Mouse (Mus musculus) WW6 (cell line): ENCODE measurements around the gene Gm29666.
A peak's percentile ranks its signal among the peaks of the same experiment; 100 is the strongest.
"Not testable (repeated sequence)": the region's sequence is repeated elsewhere in the genome, so short reads cannot be mapped to it uniquely, and the experiment has no call there.

Source experiments
- DNase-seq: peaks from one replicate; pipeline ENCODE4 v3.0.0-alpha.2; 2013; ENCODE audit warnings: low read depth, low spot score

Gm29666 gene

GRCm38 (mm10) chr15:84913201-84913600 is 6.6 kb downstream of the Gm29666 start:
- no peak for DNase-seq

GRCm38 (mm10) chr15:84903843-84904385 is 15.9 kb downstream of the Gm29666 start:
- DNase-seq = no peak

- no peak for DNase-seq
These were observed 21.8 kb downstream of the Gm29666 start for GRCm38 (mm10) chr15:84898077-84898476.

- DNase-seq = no peak
These were observed 23.2 kb downstream of the Gm29666 start for GRCm38 (mm10) chr15:84896664-84897063.

GRCm38 (mm10) chr15:84896216-84896615 is 23.6 kb downstream of the Gm29666 start:
- DNase-seq = not testable (repeated sequence)

GRCm38 (mm10) chr15:84891658-84892057 is 28.2 kb downstream of the Gm29666 start:
- peak; percentile 45 for DNase-seq

GRCm38 (mm10) chr15:84891246-84891645 is 28.6 kb downstream of the Gm29666 start:
- DNase-seq = no peak

GRCm38 (mm10) chr15:84888066-84888465 is 31.8 kb downstream of the Gm29666 start:
- no peak for DNase-seq

- DNase-seq = no peak
These were observed 42.6 kb downstream of the Gm29666 start for GRCm38 (mm10) chr15:84877029-84877815.

- no peak for DNase-seq
These were observed 46.0 kb downstream of the Gm29666 start for GRCm38 (mm10) chr15:84873867-84874266.

GRCm38 (mm10) chr15:84873079-84873478 is 46.8 kb downstream of the Gm29666 start:
- no peak for DNase-seq

- no peak for DNase-seq
These were observed 48.0 kb downstream of the Gm29666 start for GRCm38 (mm10) chr15:84871802-84872201.

- no peak for DNase-seq
These were observed 57.9 kb downstream of the Gm29666 start for GRCm38 (mm10) chr15:84861911-84862310.
